Mouse (Mus musculus) cerebellum, adult 11-12 months (tissue): Measurements from ENCODE around the gene Ifnl3.

Experiments used
- DNase-seq: peaks from one replicate; pipeline ENCODE4 v3.0.0; 2022

Gene Ifnl3

GRCm38 (mm10) chr7:28547154-28547553, 24.5 kb downstream of the Ifnl3 start, which contains the start of gene Nccrp1:
Gene Nccrp1, minus strand, starts transcription at chr7:28547254.
- no peak for DNase-seq

GRCm38 (mm10) chr7:28547628-28548027, 25.0 kb downstream of the Ifnl3 start:
- DNase-seq, result no peak

DNA sequence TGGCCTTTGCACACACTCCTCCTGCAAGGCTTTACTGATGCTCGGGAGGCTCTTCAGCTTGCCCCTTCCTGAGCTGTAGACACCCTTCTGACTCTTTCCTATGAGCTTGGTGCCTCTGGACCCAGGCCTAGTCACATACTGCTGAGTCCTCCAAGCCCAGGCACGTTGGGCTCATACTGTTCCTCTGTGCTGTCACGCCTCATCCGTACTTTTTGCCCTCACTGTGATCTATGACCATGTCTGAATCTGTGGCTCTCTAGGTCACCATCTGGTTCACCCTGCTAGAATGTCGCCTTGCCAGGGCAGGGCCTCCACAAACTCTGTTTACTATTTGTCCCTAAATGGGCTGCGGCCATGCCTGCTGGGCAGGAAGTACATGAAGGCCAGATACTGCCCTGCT, 30.4 kb downstream of the Ifnl3 start:
- no peak for DNase-seq

GRCm38 (mm10) chr7:28555939-28556535, 33.4 kb downstream of the Ifnl3 start:
- DNase-seq, result no peak

DNA sequence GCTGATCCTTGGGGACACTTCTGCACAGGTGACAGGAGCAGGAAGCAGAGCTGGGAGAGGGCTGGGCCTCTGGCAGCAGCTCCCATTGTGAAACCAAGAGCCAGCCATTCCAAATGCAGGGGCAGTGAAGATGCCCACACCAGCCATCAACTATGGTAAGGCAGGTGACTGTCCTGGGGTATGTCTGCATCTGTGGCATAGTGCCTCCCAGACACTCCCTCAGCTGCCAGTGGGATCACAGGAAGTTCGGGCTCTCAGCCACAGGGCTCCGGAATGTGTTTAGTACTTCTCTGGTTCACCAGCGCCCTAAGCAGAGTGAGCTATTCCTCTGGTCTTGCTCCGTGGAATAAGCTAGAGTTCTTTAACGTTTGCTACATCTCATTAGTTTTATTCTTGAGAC, 34.4 kb downstream of the Ifnl3 start:
- DNase-seq, result no peak

- no peak for DNase-seq
Observed at GRCm38 (mm10) chr7:28557708-28558107, 35.1 kb downstream of the Ifnl3 start.

- DNase-seq, result peak; percentile 36
Observed at GRCm38 (mm10) chr7:28558486-28558885, 35.9 kb downstream of the Ifnl3 start.

DNA sequence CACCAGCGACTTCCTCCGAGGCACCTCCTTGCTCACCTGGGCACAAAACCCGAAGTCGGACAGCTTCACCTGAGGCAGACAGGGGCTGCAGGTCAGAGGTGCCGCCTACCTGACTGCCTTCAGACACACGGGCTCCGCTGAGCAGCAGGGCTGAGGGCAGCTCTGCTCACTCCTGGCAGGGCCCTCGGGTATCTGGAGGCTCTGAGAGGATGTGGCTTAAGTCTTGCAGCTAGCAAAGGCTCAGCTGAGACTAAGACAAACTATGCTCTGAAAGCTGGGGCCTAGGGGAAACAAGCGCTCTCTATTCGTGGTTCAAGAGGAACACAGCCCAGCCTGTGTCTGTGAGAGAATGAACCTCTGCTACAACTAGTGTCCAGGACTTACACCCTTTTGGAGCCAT, 38.2 kb downstream of the Ifnl3 start:
- DNase-seq, result peak; percentile 28

DNA sequence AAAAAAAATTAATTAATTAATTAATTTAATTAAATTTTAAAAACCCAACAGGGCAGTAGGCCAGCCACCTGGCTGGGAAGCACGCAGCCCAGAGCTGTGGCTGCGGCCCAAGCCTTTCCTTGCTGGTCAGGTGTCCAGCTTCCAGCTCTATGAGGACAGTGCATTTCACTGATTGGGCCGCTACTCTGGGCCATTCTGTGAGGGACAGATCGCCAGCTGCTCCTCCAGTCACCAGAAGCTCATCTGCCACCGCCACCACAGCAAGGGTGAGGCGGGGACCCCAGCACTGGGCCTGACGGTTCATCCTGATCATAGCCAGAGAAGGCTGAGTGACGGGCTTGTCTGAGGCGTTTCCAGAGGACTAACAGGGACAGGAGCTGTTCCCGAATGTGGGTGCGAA, 39.3 kb downstream of the Ifnl3 start:
- DNase-seq, result peak; percentile 60

DNA sequence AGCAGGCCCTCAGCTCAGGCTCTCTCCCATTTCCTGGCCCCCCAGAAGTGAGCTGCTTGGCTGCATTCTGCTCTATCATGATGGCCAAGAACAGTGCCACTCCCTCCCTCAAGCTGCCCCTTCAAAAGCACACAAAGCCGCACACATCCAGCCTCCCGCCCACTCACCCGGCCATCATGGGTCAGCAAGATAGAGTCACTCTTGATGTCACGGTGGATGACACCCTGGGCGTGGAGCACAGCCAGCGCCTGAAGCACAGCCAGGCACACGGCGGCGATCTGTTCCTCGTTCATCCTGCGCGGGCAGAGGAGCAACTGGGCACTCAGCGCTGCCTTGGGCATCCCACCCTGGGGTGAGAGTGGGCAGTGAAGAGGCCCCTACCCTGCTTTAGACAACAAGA, 39.7 kb downstream of the Ifnl3 start:
- DNase-seq, result peak; percentile 75

DNA sequence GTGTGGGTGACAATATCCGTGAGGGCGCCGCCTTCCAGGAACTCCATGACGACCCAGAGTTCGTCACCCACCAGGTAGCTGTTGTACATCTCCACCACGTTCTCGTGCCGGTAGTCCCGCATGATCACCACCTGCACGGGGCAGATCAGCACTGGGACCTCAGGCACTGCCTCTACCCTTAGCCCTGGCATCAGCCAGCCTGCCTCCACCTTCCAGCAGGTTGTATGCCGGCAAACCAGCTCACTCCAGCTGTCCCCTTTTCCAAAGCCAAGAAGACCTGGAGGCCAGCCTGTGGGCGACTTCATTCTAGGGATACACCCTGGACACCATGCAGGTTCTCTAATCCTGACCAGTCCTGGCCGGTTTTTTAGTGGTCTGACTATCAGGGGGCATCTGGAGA, 40.3 kb downstream of the Ifnl3 start:
- peak; percentile 70 for DNase-seq

- DNase-seq, result no peak
Observed at GRCm38 (mm10) chr7:28565407-28565806, 42.8 kb downstream of the Ifnl3 start.

- DNase-seq, result no peak
Observed at GRCm38 (mm10) chr7:28567539-28567938, 44.9 kb downstream of the Ifnl3 start.

DNA sequence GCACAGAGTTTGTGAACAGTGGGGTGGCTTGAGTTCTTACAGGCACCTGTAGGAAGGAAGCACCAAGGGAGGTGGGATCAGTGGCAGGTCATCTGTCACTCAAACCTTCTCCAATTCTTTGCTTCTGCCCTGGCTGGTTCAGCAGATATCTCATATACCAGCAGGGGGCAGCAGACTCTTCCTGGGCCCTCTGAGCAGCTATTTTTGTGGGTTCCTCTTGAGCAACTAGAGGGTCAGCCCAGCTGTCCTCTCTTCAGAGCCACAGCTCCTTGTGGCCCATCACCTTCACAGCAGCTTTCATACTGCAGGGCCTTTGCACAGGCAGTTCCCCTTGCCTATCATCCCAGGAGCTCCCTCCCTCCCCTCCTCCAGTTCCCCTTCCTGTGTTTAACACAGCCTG, 45.6 kb downstream of the Ifnl3 start:
- peak; percentile 60 for DNase-seq

GRCm38 (mm10) chr7:28570291-28570981, 47.8 kb downstream of the Ifnl3 start:
- DNase-seq, result peak; percentile 78

DNA sequence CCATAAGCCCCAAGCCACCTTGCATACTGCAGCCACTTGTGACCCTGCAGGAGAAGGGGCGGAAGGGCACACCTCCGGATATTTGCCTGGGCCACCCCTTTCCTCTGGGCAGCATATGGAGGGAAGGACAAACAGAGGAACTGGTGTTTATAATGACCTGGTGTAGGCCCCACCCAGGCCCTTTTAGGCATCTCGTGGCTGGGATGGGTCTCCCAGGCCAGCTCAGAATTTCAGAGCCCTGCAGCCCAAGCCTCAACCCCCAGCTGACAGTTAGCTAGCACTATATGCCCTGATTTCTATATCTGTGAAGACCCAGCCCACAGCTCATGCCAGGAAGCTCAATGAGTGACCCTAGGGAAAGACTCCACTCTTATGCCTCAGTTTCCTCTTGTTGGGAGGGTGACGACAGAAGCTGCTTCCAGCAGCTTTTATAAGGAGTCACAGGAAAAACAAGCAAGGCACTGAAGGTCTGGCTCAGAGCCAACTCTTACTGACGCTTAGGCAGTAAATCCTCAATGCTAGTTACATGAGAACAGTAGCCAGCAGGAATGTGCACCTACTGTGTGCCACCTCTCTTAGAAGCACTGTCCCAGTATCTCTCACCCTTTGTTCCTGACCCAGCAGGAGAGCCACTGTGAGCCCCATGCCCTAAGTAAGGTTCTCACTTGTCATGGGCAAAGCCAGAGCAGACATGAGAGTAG, 48.5 kb downstream of the Ifnl3 start:
- DNase-seq, result no peak

DNA sequence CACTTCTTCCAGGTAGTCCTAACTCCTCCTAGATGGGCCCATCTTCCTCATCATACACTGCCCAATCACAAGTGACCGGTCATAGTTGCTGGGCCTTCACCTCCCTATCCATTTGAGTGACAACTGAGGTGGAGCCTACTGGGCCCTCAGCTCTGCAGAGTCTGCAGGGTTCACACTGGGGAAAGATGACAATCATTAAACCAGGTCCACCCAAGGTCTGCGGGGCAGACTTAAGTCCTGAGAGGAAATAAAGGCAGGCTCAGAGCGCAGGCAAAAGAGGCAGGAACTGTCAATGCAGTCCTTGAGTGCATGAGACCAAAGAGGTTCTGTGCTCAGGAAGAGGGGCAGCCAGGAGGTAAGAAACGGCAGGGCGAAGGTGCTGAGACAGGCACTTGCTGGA, 50.1 kb downstream of the Ifnl3 start:
- no peak for DNase-seq

- DNase-seq, result no peak
Observed at GRCm38 (mm10) chr7:28573236-28573635, 50.6 kb downstream of the Ifnl3 start.
